Mouse (Mus musculus) adrenal gland, postnatal 4 days (tissue): ENCODE results near the gene Pknox1. TPM values are rescaled to one million over a fixed set of nuclear protein-coding genes. Genes with fewer than 3 reads are reported as not detected.

Experiments used
- DNase-seq, 2 experiments: peaks; one replicate each; pipeline ENCODE4 v3.0.0; 2021 to 2022; ENCODE audit warnings: low spot score in 2 of 2, mixed read lengths in 2 of 2
- microRNA-seq: library from miRNA; unstranded; fragments of <30 nt; microRNA quantifications from one replicate; pipeline ENCODE4 v1.2.0, GENCODE M21; 2021
- total RNA-seq, 2 experiments: library from RNA; stranded (reverse); gene quantifications; 2 replicates each; pipeline ENCODE4 v1.2.3; 2021

Pknox1 gene
- total RNA-seq, 2 experiments from 2014 or later, result 22.0 to 26.7 TPM

- no peak for DNase-seq
These were observed 77.8 kb downstream of the Pknox1 start for GRCm38 (mm10) chr17:31642331-31642730.

DNA sequence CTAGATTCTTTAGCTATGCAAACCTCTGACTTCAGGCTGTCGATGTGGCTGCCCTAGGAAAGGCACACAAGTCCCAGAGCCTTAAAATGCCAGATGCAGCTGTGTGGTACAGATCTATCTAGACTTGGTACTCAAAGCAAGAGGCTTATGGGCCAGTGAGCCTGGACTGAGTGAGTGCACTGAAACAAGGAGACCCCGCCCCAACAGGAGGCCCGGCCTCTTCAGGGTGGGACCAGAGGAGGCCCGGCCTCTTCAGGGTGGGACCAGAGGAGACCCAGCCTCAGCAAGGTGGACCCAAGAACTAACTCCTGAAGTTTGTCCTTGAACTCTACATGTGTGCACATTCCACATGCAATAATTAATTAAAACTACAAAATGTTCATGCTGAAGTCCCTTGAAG lies 78.4 kb downstream of the Pknox1 start:
- DNase-seq, result no peak

DNA sequence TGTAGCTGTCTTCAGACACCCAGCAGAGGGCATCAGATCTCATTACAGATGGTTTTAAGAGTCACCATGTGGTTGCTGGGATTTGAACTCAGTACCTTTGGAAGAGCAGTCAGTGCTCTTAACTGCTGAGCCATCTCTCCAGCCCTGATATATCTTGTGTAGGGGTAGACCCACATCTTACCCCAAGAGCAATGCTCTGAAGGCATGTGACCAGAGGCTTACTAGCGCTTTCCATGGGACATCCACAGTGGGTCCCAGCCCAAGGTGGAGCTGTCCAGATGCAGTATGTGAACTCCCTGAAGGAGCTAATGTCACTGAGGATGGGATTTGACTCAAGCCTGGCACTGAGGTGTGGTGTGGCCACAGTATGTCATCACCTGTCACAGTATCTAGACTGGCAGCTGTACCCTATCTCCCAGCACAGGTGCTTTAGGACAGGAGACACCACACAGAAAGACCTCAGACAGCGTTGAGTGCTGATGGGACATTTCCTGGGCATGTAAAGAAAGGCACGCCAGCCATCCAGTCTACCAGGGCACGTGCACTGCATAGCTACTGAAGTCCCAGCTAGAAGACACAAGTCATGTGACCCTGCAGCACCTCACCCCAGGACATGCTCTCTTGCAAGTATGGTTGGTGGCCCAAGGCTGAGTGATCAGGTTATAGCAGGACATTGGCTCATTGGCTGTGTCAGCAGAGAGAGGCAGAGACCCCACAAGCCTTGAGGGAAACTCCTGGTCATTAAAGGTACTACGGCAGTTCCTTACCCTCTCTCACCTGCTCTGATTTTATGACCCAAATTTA lies 81.9 kb downstream of the Pknox1 start:
- no peak for DNase-seq

DNA sequence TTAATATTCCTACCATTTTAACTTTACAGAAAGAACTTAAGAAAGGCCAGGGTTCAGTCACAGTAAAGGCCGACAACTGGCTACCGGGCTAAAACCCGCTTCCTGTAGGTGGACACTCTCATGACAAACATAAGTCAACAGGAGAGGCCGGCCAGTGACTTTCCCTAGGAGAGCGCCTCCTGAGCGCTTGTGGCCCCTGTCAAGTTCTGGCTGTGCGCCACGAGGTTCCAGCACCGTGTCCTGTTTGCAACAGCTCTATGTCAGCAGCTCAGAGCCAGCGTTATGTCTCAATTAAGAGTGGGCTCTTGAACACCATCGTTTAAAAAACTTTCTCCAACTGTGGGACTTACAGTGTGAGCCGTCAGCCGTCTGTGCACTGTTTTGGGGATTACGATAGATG lies 87.6 kb downstream of the Pknox1 start:
- no peak for DNase-seq

DNA sequence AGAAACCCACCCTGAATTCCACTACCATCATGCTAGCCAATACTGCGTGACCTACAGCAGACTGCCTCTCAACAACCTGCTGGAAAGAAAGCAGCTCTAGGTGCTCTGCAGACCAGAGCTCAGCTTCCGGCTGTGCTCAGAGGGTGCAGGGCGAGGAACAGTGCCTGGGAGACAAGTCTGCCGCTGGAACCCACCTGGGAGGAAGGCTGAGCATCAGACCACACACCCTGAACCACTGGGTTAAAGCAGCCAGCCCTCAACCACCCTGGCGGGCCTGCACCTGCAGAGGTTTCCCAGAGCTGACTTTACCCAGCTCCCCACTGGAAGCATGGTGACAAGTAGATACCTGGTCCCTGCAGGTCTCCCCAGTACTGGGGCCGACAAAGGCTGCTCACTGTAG lies 88.7 kb downstream of the Pknox1 start:
- DNase-seq, result no peak

DNA sequence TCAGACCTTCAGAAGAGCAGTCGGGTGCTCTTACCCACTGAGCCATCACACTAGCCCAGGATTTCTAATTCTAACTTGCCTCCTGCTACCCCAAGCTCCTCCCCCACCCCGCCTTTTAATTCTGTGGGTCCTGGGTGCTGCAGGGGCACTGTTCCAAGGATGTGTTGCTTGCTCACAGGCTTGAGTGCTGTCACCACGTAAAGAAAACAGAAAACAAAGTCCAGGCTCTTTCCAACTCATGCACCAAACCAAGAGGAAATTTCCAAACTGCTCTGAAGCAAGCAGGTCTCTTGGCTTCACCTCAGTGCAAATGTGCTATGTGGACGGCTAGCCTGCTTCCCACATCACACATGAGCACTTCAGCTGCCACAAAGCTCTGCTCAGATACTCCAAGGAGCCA lies 90.8 kb downstream of the Pknox1 start:
- no peak for DNase-seq

DNA sequence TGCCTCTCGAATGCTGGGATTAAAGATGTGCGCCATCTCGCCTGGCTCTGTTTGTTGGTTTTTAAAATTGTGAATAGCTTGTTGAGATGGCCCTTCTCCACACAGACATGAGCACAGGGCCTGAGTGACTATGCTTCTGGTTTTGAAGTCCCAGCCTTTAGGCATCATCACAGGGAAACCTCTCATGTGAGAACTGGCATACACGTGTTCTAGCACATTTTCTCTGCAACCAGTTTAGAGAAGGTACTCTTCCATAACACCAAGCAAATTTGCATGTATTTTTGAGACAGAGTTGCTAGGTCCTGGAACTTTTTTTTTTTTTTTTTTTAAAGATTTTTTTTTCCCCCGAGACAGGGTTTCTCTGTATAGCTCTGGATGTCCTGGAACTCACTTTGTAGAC lies 92.1 kb downstream of the Pknox1 start:
- DNase-seq, result no peak

Small RNA genes lying within 50 kb of the gene (microRNA-seq; reads per million reads assigned to microRNA genes)
- gene Gm24970, result 0.79 reads per million

Other genes with a start within 250 kb of the Pknox1 start
- gene Pde9a, start 178.5 kb upstream of the Pknox1 start, total RNA-seq, result 10 to 100 TPM in 1 of 2 experiments, 1 to 10 TPM in 1; 6.3 to 12.6 TPM
- 10 to 100 TPM; 31.4 to 33.7 TPM for gene Wdr4, start 44.8 kb upstream of the Pknox1 start, total RNA-seq
- gene Ndufv3, start 44.6 kb upstream of the Pknox1 start, total RNA-seq, result 100 to 1,000 TPM; 359 to 397 TPM
- 10 to 100 TPM; 10.2 to 28.5 TPM for gene Cbs, start 72.5 kb downstream of the Pknox1 start, total RNA-seq
- 100 to 1,000 TPM; 196 to 216 TPM for gene U2af1, start 94.2 kb downstream of the Pknox1 start, total RNA-seq
- gene Cryaa, start 113.1 kb downstream of the Pknox1 start, total RNA-seq, result not detected